Mouse (Mus musculus) heart, adult 18-20 months (tissue): ENCODE measurements at regions not wholly inside any gene's neighbourhood (a gene's known extent, or its start where the extent isn't known, plus 50 kb on each side); places are given as distances from the start of the nearest gene placed in this dataset.

Experiments
- DNase-seq, 2 experiments: peaks; one replicate each; pipeline ENCODE4 v3.0.0; 2021 to 2022; ENCODE audit warnings: mixed read lengths in 1 of 2

- DNase-seq = peak in 1 of 2 experiments; percentile 13
Observed at GRCm38 (mm10) chr3:61467158-61467557, 101.4 kb upstream of the B430305J03Rik start.

DNA sequence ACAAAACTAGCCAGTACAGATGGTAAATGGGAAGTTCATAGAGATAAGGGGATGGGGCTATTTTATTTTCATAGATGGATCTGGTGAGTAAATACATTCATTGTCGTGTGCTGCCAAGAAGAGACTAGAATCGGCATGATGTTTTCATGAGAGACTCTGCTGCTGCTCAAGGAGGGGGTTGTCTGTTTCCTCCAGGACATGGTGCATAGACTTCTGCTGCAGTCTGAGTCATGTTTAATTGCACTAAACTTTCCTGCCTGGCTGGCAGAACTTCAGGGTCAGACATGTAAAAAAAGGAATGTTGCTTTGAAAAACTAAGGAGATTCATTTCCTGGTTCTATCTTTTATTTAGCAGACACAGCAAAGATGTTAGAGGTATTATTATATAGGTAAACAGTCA, 100.9 kb upstream of the B430305J03Rik start:
- DNase-seq = no peak

DNA sequence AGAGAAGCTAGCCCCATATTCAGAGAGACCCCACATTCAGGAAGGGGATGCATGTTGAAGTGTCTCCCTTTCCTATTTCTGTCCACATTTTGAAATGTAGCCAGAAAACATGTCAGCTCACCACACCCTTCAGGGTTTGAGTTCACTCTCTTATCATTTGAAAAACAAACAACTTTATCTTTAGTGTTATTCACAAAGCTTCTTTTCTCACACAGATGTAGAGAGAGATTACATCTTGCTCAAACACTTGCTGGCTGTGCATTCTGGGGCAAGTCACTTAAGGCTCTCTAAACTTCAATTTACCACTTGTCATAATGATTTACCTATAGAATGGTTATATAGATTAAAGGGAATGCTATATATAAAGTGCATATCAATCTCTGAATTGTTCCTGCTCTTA, 94.3 kb upstream of the B430305J03Rik start:
- DNase-seq = no peak

GRCm38 (mm10) chr3:61456598-61456997, 90.8 kb upstream of the B430305J03Rik start:
- DNase-seq = no peak

- DNase-seq = no peak
Observed at GRCm38 (mm10) chr3:61442000-61442739, 76.4 kb upstream of the B430305J03Rik start.

DNA sequence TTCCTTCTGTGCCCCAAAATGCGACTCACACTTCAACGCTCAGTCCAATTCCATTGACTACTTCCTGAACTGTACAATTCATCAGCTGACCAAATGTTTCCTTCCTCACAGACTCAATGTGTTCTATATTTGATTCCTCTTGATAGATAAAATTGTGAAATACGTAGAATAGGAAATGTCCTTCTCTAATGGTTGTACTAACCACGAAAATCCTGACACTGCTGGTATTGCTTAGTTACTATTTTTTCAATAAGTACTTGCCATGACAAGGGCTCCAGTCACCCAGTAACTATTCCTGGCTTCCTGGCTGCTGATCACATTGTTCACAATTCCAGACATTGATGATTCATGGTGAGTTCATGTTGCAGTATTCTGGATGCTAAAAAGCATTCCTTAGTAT, 75.7 kb upstream of the B430305J03Rik start:
- peak; percentile 8 to 14 for DNase-seq

GRCm38 (mm10) chr3:61428713-61429112, 63.0 kb upstream of the B430305J03Rik start:
- no peak for DNase-seq

DNA sequence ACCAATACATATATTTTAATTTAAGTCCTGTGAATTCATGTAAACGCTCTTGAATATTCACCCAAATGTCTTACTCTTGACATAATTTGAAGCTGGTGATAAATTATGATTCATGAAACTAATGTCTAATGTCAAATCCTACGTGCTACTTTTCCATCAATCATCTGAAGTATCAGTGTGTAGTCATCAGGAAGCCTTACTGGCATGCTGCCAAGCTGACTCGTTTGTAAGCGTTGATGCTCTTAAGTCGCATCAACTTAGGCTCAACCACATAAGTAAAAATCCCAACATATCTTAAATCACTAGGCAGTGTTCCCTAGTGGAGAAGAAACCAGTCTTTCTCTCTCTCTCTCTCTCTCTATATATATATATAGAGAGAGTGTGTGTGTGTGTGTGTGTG, 58.2 kb upstream of the B430305J03Rik start:
- DNase-seq = no peak

DNA sequence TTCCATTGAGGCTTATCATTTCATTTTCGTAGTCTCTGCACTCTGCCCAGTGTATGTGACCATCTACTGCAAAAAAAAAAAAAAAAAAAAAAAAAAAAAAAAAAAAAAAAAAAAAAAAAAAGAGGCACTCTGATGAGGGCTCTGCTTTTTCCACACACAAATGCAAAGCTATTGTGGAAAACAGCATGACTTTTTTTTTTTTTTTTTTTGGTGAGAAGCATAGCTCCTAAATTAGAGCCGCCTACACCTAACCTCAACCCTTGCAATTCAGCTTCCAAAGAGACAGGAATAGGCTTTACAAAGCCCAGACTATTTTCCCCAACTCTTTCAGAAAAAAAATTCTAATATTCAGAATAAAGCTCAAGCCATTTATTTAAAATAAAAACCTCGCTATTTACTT, 54.0 kb upstream of the B430305J03Rik start:
- no peak for DNase-seq

GRCm38 (mm10) chr3:61418096-61418495, 52.3 kb upstream of the B430305J03Rik start:
- DNase-seq = no peak
